Mouse (Mus musculus): Measurements from ENCODE around the gene Zfp949. TPM values are rescaled to one million over a fixed set of nuclear protein-coding genes. Genes with fewer than 3 reads are reported as not detected.
"Not testable (repeated sequence)": the region's sequence is repeated elsewhere in the genome, so short reads cannot be mapped to it uniquely, and the experiment has no call there.

Gene Zfp949
- polyA plus RNA-seq, 1 experiment from 2014 or later: 14.7 TPM

DNA sequence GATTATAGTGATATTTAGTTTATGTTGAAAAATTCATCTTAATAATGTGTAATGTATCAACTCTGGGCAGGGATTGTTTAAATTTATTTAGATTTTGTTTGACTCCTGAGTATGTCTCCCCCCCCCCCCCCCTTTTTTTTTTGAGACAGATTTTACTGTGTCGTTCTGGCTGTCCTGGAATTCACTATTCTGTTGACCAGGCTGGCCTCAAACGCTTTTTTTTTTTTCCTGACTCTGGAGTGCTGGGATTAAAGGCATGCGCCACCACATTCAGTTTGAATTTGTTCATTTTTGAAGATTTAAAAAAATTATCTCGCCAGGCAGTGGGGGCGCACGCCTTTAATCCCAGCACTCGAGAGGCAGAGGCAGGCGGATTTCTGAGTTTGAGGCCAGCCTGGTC lies 1.2 kb upstream of the Zfp949 start:
- 70% methylated on average over 8 of the region's 8 CpGs for WGBS
- H3K9ac ChIP-seq: no peak overlapping the region
- no peak overlapping the region for H3K4me3 ChIP-seq
- H3K9me3 ChIP-seq: no peaks in the 10 kb centered on the region
- H3K27ac ChIP-seq: no peak overlapping the region
- H3K36me3 ChIP-seq: no peaks in the 10 kb centered on the region
- no peak for ATAC-seq (ENCODE audit: low FRiP score, low read depth)
- no peak overlapping the region for H3K4me2 ChIP-seq (replicated peaks)
- H3K4me1 ChIP-seq: peaks cover 14% of the 10 kb centered on the region
- no peaks in the 10 kb centered on the region for H3K27me3 ChIP-seq (replicated peaks)

DNA sequence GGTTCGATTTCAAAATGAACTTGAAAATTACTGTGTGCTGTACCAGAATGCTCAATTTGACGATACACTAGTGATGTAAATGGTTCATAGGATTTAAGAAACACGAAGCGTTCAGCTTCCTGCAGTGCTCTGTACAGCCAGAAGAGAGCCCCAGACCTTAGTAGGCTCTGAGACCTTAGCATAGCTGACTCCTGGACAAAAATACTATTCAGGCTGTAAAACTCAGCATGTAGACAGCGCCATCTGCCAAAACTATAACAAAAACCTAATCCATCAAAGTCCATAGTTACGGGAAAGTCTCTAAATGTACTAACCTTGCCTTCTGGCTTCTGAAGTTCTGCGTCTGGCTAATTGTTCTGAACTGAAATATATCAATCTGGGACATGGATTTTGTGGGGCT lies 550 bp upstream of the Zfp949 start:
- 0 out of 2 replicates have a peak, but pooled peaks cover under 1% of the 10 kb centered on the region for H3K36me3 ChIP-seq
- peak; percentile 56 for ATAC-seq (ENCODE audit: low FRiP score, low read depth)
- peak overlapping the region; percentile 61 for H3K4me3 ChIP-seq
- H3K9me3 ChIP-seq: no peaks in the 10 kb centered on the region
- peak overlapping the region; percentile 66 for H3K4me2 ChIP-seq (replicated peaks)
- H3K27ac ChIP-seq: no peak overlapping the region
- peaks cover 14% of the 10 kb centered on the region for H3K4me1 ChIP-seq
- no peak overlapping the region for H3K9ac ChIP-seq
- H3K27me3 ChIP-seq (replicated peaks): no peaks in the 10 kb centered on the region
- 31% methylated on average over 7 of the region's 7 CpGs for WGBS

DNA sequence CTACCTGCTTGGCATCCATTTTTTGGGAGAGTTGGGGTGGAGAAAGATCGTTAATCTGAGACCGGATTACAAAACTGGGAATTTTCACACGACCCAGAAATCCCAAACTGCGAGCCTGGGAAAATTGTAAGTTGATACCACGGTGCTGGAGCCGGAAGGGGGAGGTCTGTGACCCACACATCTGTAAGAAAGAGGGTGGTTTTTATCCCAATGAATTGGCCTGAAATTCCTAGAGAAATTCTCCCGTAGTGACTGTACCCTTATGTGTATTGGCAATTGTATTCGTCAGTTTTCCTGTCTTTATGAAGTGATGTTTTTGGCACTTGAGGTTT lies 760 bp downstream of the Zfp949 start:
- 0 out of 2 replicates have a peak overlapping the region, but pooled peaks have one; percentile 3 for H3K27ac ChIP-seq
- 8% methylated on average over 8 of the region's 8 CpGs for WGBS
- peak; percentile 3; the same call in 1 of the 2 replicates for ATAC-seq (ENCODE audit: low FRiP score, low read depth)

DNA sequence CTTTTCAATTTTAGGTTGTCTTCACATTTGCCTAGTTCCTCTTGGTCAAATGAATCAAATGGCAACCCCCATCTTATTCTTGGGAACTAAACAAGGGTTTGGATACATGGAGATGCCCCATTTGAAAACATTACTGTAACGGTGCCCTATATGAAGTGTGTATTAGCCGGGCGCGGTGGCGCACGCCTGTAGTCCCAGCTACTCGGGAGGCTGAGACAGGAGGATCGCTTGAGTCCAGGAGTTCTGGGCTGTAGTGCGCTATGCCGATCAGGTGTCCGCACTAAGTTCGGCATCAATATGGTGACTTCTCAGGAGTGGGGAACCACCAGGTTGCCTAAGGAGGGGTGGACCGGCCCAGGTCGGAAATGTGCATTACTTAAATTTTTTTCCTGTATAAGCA lies 5.3 kb downstream of the Zfp949 start:
- Histone ChIP-seq H3K27ac (no peak overlapping the region), H3K4me3 (no peak overlapping the region), H3K4me1 (peaks cover 14% of the 10 kb centered on the region), H3K4me2 (replicated peaks) (no peak overlapping the region), H3K9me3 (no peaks in the 10 kb centered on the region), H3K9ac (no peak overlapping the region), H3K27me3 (replicated peaks) (no peaks in the 10 kb centered on the region), H3K36me3 (peaks cover 20% of the 10 kb centered on the region)
- 97% methylated on average over 14 of the region's 14 CpGs for WGBS
- no peak for ATAC-seq (ENCODE audit: low FRiP score, low read depth)

More for the DNA sequence above, 760 bp downstream of the Zfp949 start:
- peak overlapping the region; percentile 66 for H3K4me2 ChIP-seq (replicated peaks)
- H3K9ac ChIP-seq: peak overlapping the region; percentile 67
- H3K4me3 ChIP-seq: peak overlapping the region; percentile 61
- no peaks in the 10 kb centered on the region for H3K27me3 ChIP-seq (replicated peaks)
- H3K4me1 ChIP-seq: peaks cover 14% of the 10 kb centered on the region
- no peaks in the 10 kb centered on the region for H3K9me3 ChIP-seq
- H3K36me3 ChIP-seq: peaks cover 9% of the 10 kb centered on the region; the same call in 1 of the 2 replicates

DNA sequence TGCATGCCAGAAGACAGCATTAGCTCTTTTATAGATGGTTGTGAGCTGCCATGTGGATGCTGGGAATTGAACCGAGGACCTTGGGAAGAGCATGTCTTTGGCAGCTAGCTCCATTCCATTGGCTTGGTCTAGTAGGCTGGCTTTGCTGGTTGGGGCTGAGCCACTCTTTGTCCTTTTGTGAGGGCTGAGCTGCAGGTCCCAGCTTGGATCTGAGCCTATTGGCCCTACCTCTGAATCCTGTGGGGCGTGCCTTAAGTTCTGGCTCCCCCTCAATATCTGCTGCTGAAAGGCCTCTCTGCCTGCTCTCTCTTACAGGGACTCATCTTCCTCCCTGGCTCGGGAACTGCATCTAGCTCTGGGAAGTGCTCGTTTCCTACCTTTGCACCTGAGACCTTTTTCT lies 10.3 kb downstream of the Zfp949 start:
- Histone ChIP-seq H3K36me3 (peaks cover 31% of the 10 kb centered on the region), H3K27me3 (replicated peaks) (no peaks in the 10 kb centered on the region), H3K9me3 (no peaks in the 10 kb centered on the region), H3K9ac (no peak overlapping the region), H3K4me3 (no peak overlapping the region), H3K4me1 (no peaks in the 10 kb centered on the region), H3K4me2 (replicated peaks) (no peak overlapping the region), H3K27ac (no peak overlapping the region)
- ATAC-seq (ENCODE audit: low FRiP score, low read depth): no peak
- WGBS: 85% methylated on average over 4 of the region's 4 CpGs

DNA sequence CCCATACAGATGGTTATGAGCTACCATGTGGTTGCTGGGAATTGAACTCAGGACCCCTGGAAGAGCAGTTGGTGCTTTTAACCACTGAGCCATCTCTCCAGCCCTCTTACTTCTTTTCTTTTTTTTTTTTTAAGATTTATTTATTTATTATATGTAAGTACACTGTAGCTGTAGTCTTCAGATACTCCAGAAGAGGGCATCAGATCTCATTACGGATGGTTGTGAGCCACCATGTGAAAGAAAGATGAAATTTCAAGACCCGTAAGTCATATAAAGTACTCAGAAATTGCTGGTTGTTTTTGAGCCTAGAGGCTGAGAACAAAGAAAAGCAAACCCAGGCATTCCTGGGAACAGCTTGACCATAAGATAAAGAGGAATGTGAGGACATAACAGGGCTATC lies 13.7 kb downstream of the Zfp949 start:
- WGBS: 94% methylated on average over 2 of the region's 2 CpGs
- H3K4me2 ChIP-seq (replicated peaks); H3K4me1 ChIP-seq; H3K9me3 ChIP-seq; H3K9ac ChIP-seq; ATAC-seq (ENCODE audit: low FRiP score, low read depth); H3K27ac ChIP-seq; H3K4me3 ChIP-seq; H3K27me3 ChIP-seq (replicated peaks): not testable (repeated sequence)
- peaks cover 33% of the 10 kb centered on the region for H3K36me3 ChIP-seq

DNA sequence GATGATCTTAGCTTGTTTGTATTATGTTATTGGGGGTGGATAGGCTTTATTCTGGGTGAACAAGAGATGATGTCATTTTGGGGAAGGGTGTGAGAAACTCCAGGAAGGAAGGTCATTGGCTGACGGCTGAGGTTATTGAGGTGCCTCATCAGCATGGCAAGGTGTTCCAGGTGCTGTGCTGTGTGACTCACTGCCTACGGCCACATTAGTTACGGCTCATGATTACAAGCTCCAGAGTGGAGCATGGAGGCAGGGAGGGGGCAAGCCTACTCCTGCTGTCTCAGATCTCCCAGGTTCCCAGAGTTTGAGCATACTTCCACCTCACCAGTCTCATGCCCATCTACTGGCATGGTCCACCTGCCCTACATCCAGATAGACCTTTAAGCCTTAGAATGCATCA lies 22.7 kb downstream of the Zfp949 start:
- WGBS: 95% methylated on average over 3 of the region's 3 CpGs
- H3K9ac ChIP-seq; H3K27ac ChIP-seq; ATAC-seq (ENCODE audit: low FRiP score, low read depth); H3K4me2 ChIP-seq (replicated peaks); H3K4me3 ChIP-seq; H3K27me3 ChIP-seq (replicated peaks); H3K4me1 ChIP-seq: not testable (repeated sequence)
- Histone ChIP-seq H3K36me3 (peaks cover 41% of the 10 kb centered on the region), H3K9me3 (peaks cover 25% of the 10 kb centered on the region)

DNA sequence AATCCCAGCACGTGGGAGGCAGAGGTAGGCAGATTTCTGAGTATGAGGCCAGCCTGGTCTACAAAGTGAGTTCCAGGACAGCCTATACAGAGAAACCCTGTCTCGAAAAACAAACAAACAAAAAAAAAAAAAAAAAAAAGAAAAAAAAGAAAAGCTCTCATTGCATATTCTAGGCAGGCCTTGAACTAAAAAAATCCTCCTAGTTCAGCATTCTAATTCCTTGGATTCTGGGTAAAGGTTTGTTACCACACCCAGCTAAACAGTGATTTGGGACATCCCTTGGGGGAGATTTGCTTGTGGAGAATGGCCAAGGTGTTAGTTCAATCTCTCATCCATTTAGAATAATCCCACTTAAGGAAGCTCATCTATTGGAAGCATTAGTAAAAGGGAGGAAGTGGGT lies 32.8 kb downstream of the Zfp949 start, which contains the start of gene Trim43a:
Gene Trim43a (plus strand): TSS at position 301 of the 400 bp plus-strand sequence.
- H3K9me3 ChIP-seq; H3K9ac ChIP-seq; H3K27ac ChIP-seq; ATAC-seq (ENCODE audit: low FRiP score, low read depth); H3K4me1 ChIP-seq; H3K4me2 ChIP-seq (replicated peaks); H3K27me3 ChIP-seq (replicated peaks); H3K36me3 ChIP-seq; H3K4me3 ChIP-seq: not testable (repeated sequence)
- 83% methylated on average over 2 of the region's 2 CpGs for WGBS

DNA sequence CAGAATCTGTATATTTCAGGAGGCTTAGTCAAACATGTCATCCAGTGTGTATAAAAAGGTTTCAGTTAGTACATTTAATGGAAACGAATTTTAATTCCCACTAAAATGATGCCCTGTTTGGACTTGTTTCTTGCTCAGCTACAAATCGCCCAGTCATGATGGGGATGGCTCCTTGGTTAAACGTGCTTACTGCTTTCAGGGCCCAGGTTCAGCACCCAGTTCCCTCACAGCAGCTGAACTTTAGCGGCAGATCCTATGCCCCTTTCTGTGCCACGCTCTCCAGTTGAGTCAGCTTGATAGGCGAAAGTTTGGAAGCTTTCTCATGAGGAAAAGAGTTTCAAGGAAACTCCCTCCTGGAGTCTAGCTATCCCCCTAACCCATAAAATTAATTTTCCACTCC lies 45.9 kb downstream of the Zfp949 start:
- H3K9me3 ChIP-seq; ATAC-seq (ENCODE audit: low FRiP score, low read depth); H3K4me3 ChIP-seq; H3K36me3 ChIP-seq; H3K9ac ChIP-seq; H3K27me3 ChIP-seq (replicated peaks); H3K27ac ChIP-seq; H3K4me1 ChIP-seq; H3K4me2 ChIP-seq (replicated peaks): not testable (repeated sequence)
- WGBS: 83% methylated on average over 6 of the region's 6 CpGs

DNA sequence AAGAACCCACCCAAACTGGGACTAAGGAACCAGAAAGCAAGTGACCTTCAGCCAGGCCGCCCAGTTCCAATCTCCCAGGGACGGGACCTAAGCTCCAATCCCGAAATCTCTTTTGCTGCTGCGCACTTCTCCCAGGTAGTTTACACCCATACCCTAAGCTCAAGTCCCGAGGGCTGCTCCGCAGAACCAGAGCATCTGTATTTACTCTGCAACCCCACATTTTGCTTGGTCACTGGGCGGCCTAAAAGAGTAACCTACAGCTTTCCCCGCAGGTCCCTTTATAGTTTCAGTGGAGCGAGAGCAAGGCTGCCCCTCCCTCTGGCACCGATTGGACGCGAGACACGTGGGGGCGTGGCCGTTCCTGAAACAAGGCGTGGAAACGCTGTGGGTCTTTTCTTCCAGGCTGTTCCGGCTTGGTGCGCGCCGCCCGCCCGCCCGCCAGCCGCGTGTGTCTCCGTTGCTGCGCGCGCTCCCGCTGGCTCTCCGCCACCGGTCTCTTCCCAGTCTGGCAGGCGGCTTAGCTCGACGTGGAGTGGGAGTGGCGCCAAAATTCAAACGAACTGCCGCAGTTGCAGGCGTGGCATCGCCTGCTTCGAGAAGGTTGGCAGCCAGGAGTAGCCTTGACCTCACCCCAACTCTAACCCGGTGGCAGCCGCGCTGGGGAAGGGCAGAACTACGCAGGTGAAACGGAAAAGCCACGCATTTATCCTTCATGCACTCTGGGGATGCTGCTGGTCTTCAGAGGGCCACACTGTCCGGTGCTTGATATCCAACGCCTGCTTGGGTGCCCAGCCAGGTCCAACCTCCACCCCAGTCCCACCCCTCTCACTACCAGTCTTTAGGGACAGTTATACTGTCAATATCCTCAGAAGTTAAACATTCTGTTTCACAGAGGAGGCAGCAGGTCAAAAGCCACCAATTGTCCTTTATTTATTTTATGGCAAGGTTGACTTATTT lies 51.7 kb downstream of the Zfp949 start:
- not testable (repeated sequence) for H3K9me3 ChIP-seq; H3K4me1 ChIP-seq; H3K36me3 ChIP-seq; H3K27ac ChIP-seq; H3K27me3 ChIP-seq (replicated peaks); H3K9ac ChIP-seq
- WGBS: 2% methylated on average over 49 of the region's 50 CpGs
- H3K4me3 ChIP-seq: peak overlapping the region; percentile 33
- peak overlapping the region; percentile 55 for H3K4me2 ChIP-seq (replicated peaks)
- ATAC-seq (ENCODE audit: low FRiP score, low read depth): peak; percentile 97

Data from neural tube, embryonic 12.5 days (tissue).